Mouse (Mus musculus): ENCODE measurements around the gene Lyar. TPM values are rescaled to one million over a fixed set of nuclear protein-coding genes. Genes with fewer than 3 reads are reported as not detected.

Gene Lyar
- polyA plus RNA-seq, 1 experiment = 21.2 TPM

DNA sequence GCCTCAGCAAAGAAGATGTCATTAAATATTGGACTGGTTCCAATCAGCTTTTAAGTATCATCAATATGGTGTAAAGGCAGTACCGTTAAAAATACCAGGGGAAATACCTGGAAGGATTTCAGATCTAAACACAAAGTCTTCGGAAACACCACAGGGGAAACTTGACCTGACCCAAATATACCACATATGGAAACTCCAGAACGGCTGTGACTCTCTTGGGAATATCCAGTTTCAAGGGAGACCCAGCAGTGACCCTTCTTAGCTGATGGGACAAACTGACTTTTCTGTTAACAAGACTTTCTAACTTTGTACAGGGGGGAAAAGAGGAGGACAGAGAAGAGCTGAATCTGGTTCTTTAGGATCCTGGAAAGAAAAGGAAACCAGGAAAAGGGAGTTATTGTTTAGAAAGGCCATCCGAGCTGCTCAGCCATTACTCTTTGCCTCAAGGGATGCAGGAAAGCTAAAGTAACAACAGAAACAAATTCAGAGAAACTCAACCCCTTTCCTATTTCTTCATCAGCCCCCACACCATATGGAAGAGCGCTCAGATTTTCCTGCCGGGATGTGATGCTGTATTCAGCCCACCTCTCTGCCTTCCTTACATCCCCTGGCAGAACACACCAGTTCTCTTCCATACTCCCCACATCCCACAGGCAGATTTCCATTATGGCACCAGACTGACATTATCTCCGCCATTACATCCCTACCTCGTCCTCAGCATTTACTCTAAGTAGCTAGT, 37.9 kb downstream of the Lyar start:
- Histone ChIP-seq H3ac (ENCODE audit: control insufficient read depth, insufficient read length) (no peak overlapping the region), H3K4me3 (no peak overlapping the region), H3K79me2 (ENCODE audit: control insufficient read depth, insufficient read depth) (no peaks in the 10 kb centered on the region), H3K27me3 (ENCODE audit: control insufficient read depth, insufficient read depth, insufficient read length) (no peaks in the 10 kb centered on the region), H3K4me2 (ENCODE audit: low read depth) (no peak overlapping the region), H3K36me3 (ENCODE audit: control insufficient read depth, insufficient read depth) (peaks cover 9% of the 10 kb centered on the region)
- TF ChIP-seq TCF3 (IDR thresholded peaks at IDR 0.05; ENCODE audit: insufficient read length, low read depth) (no peak), E2F4 (IDR thresholded peaks at IDR 0.05; ENCODE audit: insufficient read depth) (no peak), POLR2A (IDR thresholded peaks at IDR 0.05; ENCODE audit: insufficient read length, low read depth) (no peak), CEBPB (IDR thresholded peaks at IDR 0.05; ENCODE audit: insufficient read depth, poor library complexity, severe bottlenecking) (no peak), TCF12 (IDR thresholded peaks at IDR 0.05; ENCODE audit: insufficient read depth, poor library complexity, severe bottlenecking) (no peak), REST (IDR thresholded peaks at IDR 0.05; ENCODE audit: insufficient read depth, insufficient read length) (no peak), POLR2AphosphoS2 (IDR thresholded peaks at IDR 0.05; ENCODE audit: insufficient read length, low read depth) (no peak), SRF (IDR thresholded peaks at IDR 0.05; ENCODE audit: control insufficient read depth, insufficient read length, low read depth) (no peak), MYOD1 (IDR thresholded peaks at IDR 0.05; ENCODE audit: control insufficient read depth in 1 of 3, insufficient read length in 2 of 3, low read depth in 2 of 3) (no peak), USF1 (IDR thresholded peaks at IDR 0.05; ENCODE audit: low read depth) (no peak), MYOG (IDR thresholded peaks at IDR 0.05; ENCODE audit: control insufficient read depth in 1 of 3, insufficient read depth in 1 of 3, insufficient read length in 2 of 3, low read depth in 2 of 3) (no peak), MAX (IDR thresholded peaks at IDR 0.05; ENCODE audit: low read depth) (no peak)

- no peak for TF ChIP-seq SRF (IDR thresholded peaks at IDR 0.05; ENCODE audit: control insufficient read depth, insufficient read length, low read depth)
- no peak for TF ChIP-seq TCF12 (IDR thresholded peaks at IDR 0.05; ENCODE audit: insufficient read depth, poor library complexity, severe bottlenecking)
- no peak for TF ChIP-seq MYOG (IDR thresholded peaks at IDR 0.05; ENCODE audit: control insufficient read depth in 1 of 3, insufficient read depth in 1 of 3, insufficient read length in 2 of 3, low read depth in 2 of 3)
- TF ChIP-seq E2F4 (IDR thresholded peaks at IDR 0.05; ENCODE audit: insufficient read depth) = no peak
- no peak for TF ChIP-seq MAX (IDR thresholded peaks at IDR 0.05; ENCODE audit: low read depth)
- no peak for TF ChIP-seq POLR2AphosphoS2 (IDR thresholded peaks at IDR 0.05; ENCODE audit: insufficient read length, low read depth)
- TF ChIP-seq CEBPB (IDR thresholded peaks at IDR 0.05; ENCODE audit: insufficient read depth, poor library complexity, severe bottlenecking) = no peak
- TF ChIP-seq REST (IDR thresholded peaks at IDR 0.05; ENCODE audit: insufficient read depth, insufficient read length) = no peak
- TF ChIP-seq MYOD1 (IDR thresholded peaks at IDR 0.05; ENCODE audit: control insufficient read depth in 1 of 3, insufficient read length in 2 of 3, low read depth in 2 of 3) = no peak
- Histone ChIP-seq H3K36me3 (ENCODE audit: control insufficient read depth, insufficient read depth) (peaks cover 11% of the 10 kb centered on the region), H3ac (ENCODE audit: control insufficient read depth, insufficient read length) (no peak overlapping the region), H3K27me3 (ENCODE audit: control insufficient read depth, insufficient read depth, insufficient read length) (no peaks in the 10 kb centered on the region), H3K4me2 (ENCODE audit: low read depth) (no peak overlapping the region), H3K4me3 (no peak overlapping the region), H3K79me2 (ENCODE audit: control insufficient read depth, insufficient read depth) (no peaks in the 10 kb centered on the region)
These were observed 38.5 kb downstream of the Lyar start for GRCm38 (mm10) chr5:38258773-38259146.

- Histone ChIP-seq H3K4me3 (peak overlapping the region; percentile 73), H3ac (ENCODE audit: control insufficient read depth, insufficient read length) (no peak overlapping the region), H3K27me3 (ENCODE audit: control insufficient read depth, insufficient read depth, insufficient read length) (no peaks in the 10 kb centered on the region), H3K4me2 (ENCODE audit: low read depth) (peak overlapping the region; percentile 81), H3K79me2 (ENCODE audit: control insufficient read depth, insufficient read depth) (no peaks in the 10 kb centered on the region), H3K36me3 (ENCODE audit: control insufficient read depth, insufficient read depth) (peaks cover 11% of the 10 kb centered on the region)
- no peak for TF ChIP-seq TCF3 (IDR thresholded peaks at IDR 0.05; ENCODE audit: insufficient read length, low read depth)
- TF ChIP-seq POLR2A (IDR thresholded peaks at IDR 0.05; ENCODE audit: insufficient read length, low read depth) = no peak
- TF ChIP-seq CEBPB (IDR thresholded peaks at IDR 0.05; ENCODE audit: insufficient read depth, poor library complexity, severe bottlenecking) = no peak
These were observed 39.3 kb downstream of the Lyar start for GRCm38 (mm10) chr5:38259455-38260106.

DNA sequence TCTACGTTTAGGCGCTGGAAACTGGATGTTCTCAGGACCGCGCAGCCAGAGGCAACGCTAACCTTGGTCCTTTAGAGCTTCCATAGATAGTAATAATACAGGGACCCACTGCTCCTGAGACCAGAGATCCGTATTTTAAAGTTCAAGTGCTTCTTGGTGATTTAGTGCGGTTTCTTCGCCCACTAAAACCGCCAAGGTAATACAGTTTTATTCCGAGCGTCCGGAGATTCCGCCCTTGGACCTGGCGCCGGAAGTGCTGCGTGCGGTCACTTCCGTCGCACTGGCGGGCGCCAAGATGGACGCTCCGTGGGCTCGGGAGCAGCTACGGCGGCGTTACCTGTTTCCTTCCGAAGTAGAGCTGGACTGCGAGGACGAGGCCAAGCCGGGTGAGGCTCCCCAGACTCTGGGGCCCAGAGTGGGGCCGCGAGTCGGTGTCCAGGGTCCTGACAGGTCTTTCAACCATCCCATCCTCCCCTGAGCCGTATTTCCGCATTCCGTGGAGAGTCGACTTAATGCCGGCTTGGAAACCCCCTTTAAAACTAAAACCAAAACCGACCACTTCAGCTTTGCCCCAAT, 39.9 kb downstream of the Lyar start, which contains the start of gene Tmem128:
Tmem128 (plus strand) TSS at position 79 of the 576 bp plus-strand sequence.
- no peaks in the 10 kb centered on the region for H3K27me3 ChIP-seq (ENCODE audit: control insufficient read depth, insufficient read depth, insufficient read length)
- peak within 1 kb of the TSS; percentile 81 for H3K4me2 ChIP-seq (ENCODE audit: low read depth)
- TF ChIP-seq CEBPB (IDR thresholded peaks at IDR 0.05; ENCODE audit: insufficient read depth, poor library complexity, severe bottlenecking) = no peak
- TF ChIP-seq POLR2AphosphoS2 (IDR thresholded peaks at IDR 0.05; ENCODE audit: insufficient read length, low read depth) = peak; percentile 71
- TF ChIP-seq POLR2A (IDR thresholded peaks at IDR 0.05; ENCODE audit: insufficient read length, low read depth) = peak; percentile 79

DNA sequence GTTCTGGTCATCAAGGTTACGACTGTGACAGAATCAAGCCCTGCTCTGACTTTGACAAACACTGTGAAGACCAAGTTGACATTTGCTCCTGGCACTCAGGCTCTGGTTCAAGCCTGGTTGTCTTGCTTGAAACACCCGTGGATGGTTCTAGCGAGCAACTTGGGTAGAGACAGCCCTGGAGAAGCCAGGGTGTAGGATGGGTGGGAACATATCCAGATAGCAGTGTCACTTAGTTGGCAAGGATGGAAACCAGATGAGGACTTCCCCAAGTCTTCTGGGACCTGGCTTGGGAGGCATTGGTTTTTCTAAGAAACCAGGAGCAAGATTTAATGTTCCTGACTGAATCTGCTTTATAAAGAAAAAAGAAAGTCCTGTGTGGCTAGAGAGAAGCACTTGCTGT, 50.7 kb downstream of the Lyar start:
- Histone ChIP-seq H3K27me3 (ENCODE audit: control insufficient read depth, insufficient read depth, insufficient read length) (no peaks in the 10 kb centered on the region), H3K36me3 (ENCODE audit: control insufficient read depth, insufficient read depth) (peaks cover 29% of the 10 kb centered on the region), H3ac (ENCODE audit: control insufficient read depth, insufficient read length) (no peak overlapping the region), H3K4me2 (ENCODE audit: low read depth) (no peak overlapping the region), H3K79me2 (ENCODE audit: control insufficient read depth, insufficient read depth) (no peaks in the 10 kb centered on the region), H3K4me3 (no peak overlapping the region)
- no peak for TF ChIP-seq TCF3 (IDR thresholded peaks at IDR 0.05; ENCODE audit: insufficient read length, low read depth)
- no peak for TF ChIP-seq USF1 (IDR thresholded peaks at IDR 0.05; ENCODE audit: low read depth)
- no peak for TF ChIP-seq MYOG (IDR thresholded peaks at IDR 0.05; ENCODE audit: control insufficient read depth in 1 of 3, insufficient read depth in 1 of 3, insufficient read length in 2 of 3, low read depth in 2 of 3)
- TF ChIP-seq E2F4 (IDR thresholded peaks at IDR 0.05; ENCODE audit: insufficient read depth) = no peak
- TF ChIP-seq MYOD1 (IDR thresholded peaks at IDR 0.05; ENCODE audit: control insufficient read depth in 1 of 3, insufficient read length in 2 of 3, low read depth in 2 of 3) = no peak
- no peak for TF ChIP-seq TCF12 (IDR thresholded peaks at IDR 0.05; ENCODE audit: insufficient read depth, poor library complexity, severe bottlenecking)
- no peak for TF ChIP-seq POLR2AphosphoS2 (IDR thresholded peaks at IDR 0.05; ENCODE audit: insufficient read length, low read depth)
- no peak for TF ChIP-seq CEBPB (IDR thresholded peaks at IDR 0.05; ENCODE audit: insufficient read depth, poor library complexity, severe bottlenecking)
- no peak for TF ChIP-seq SRF (IDR thresholded peaks at IDR 0.05; ENCODE audit: control insufficient read depth, insufficient read length, low read depth)
- no peak for TF ChIP-seq MAX (IDR thresholded peaks at IDR 0.05; ENCODE audit: low read depth)
- no peak for TF ChIP-seq REST (IDR thresholded peaks at IDR 0.05; ENCODE audit: insufficient read depth, insufficient read length)
- TF ChIP-seq POLR2A (IDR thresholded peaks at IDR 0.05; ENCODE audit: insufficient read length, low read depth) = no peak

More for the DNA sequence above, 39.9 kb downstream of the Lyar start, which contains the start of gene Tmem128:
- peaks cover 16% of the 10 kb centered on the region for H3K36me3 ChIP-seq (ENCODE audit: control insufficient read depth, insufficient read depth)
- H3K4me3 ChIP-seq = peak within 1 kb of the TSS; percentile 73
- H3K79me2 ChIP-seq (ENCODE audit: control insufficient read depth, insufficient read depth) = no peaks in the 10 kb centered on the region
- no peak within 1 kb of the TSS for H3ac ChIP-seq (ENCODE audit: control insufficient read depth, insufficient read length)
